In the genomic region with DNA sequence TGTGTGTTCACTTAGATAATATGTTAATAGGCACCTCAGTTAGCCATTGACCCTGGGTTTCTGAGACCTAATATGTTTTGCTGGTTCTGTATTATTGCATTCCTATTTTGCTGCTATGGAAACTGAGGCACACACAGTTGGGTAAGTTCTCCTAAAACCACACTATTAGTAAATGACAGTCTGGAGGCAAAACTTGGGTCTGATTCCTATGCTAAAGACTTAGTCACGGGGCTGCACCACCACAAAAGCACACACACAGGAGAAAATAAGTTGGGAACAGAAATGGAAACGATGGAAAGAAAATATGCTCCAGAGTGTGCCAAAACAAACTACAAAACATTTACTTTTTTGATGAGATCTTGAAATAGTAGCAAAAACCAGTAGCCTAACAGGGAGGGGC, we compare ENCODE assay signal across 23 mouse cellular contexts. TPM values are rescaled to one million over a fixed set of nuclear protein-coding genes. Genes with fewer than 3 reads are reported as not detected.
DNase-seq lines count a peak whose midpoint lies in the region; ATAC-seq and TF ChIP-seq lines count a peak whose summit lies in the region.
"Had no signal": no experiment of that assay in that cellular context is flagged by ENCODE, and none has a peak within 500 bp of the region (broad histone marks: within the 10 kb centered on the region; RNA-seq: fewer than 3 reads in every experiment).

No protein-coding gene starts in this region.

- ATAC-seq in embryonic facial prominence, embryonic 14.5 days (ENCODE audit: low read depth) = no peak
- no peak for ATAC-seq in kidney, postnatal 0 days (replicated peaks; ENCODE audit: low FRiP score, low read depth)
- ATAC-seq in kidney, embryonic 16.5 days (ENCODE audit: low FRiP score, low TSS enrichment) = no peak
- ATAC-seq: CD4-positive, CD25-positive, alpha-beta regulatory T cell, adult 4 months; forebrain, embryonic 13.5 days; forebrain, embryonic 15.5 days; forebrain, postnatal 0 days had no signal

- 60% methylated on average over 2 of the region's 2 CpGs for WGBS in embryonic facial prominence, embryonic 14.5 days
- WGBS in embryonic facial prominence, embryonic 10.5 days = 86% methylated on average over 2 of the region's 2 CpGs
- WGBS in kidney, postnatal 0 days = 69% methylated on average over 2 of the region's 2 CpGs
- 70% methylated on average over 2 of the region's 2 CpGs for WGBS in kidney, embryonic 16.5 days

- H3K36me3 ChIP-seq in embryonic facial prominence, embryonic 14.5 days (ENCODE audit: control insufficient read depth, insufficient read depth, low read length) = no peaks in the 10 kb centered on the region
- H3K36me3 ChIP-seq in embryonic facial prominence, embryonic 10.5 days (replicated peaks) = no peaks in the 10 kb centered on the region
- no peaks in the 10 kb centered on the region for H3K36me3 ChIP-seq in kidney, postnatal 0 days (ENCODE audit: insufficient read depth, low read length)
- no peaks in the 10 kb centered on the region for H3K36me3 ChIP-seq in kidney, embryonic 16.5 days (ENCODE audit: insufficient read depth, low read length)
- H3K36me3 ChIP-seq: embryonic facial prominence, embryonic 13.5 days; forebrain, embryonic 15.5 days; G1E had no signal

- H3K27ac ChIP-seq in embryonic facial prominence, embryonic 14.5 days (replicated peaks; ENCODE audit: low read depth, low read length) = no peak overlapping the region
- no peak overlapping the region for H3K27ac ChIP-seq in embryonic facial prominence, embryonic 10.5 days (replicated peaks)
- no peak overlapping the region for H3K27ac ChIP-seq in kidney, postnatal 0 days
- no peak overlapping the region for H3K27ac ChIP-seq in kidney, embryonic 16.5 days (ENCODE audit: low read length)
- H3K27ac ChIP-seq: embryonic facial prominence, embryonic 13.5 days; forebrain, embryonic 13.5 days; forebrain, embryonic 15.5 days had no signal

- no peak overlapping the region for H3K4me3 ChIP-seq in embryonic facial prominence, embryonic 14.5 days (ENCODE audit: low read depth, low read length)
- H3K4me3 ChIP-seq in embryonic facial prominence, embryonic 10.5 days = no peak overlapping the region
- no peak overlapping the region for H3K4me3 ChIP-seq in kidney, postnatal 0 days (replicated peaks; ENCODE audit: low read depth, low read length)
- no peak overlapping the region for H3K4me3 ChIP-seq in kidney, embryonic 16.5 days (ENCODE audit: low read length)
- H3K4me3 ChIP-seq: embryonic facial prominence, embryonic 13.5 days; erythroblast, embryonic 14.5 days; forebrain, embryonic 13.5 days; forebrain, embryonic 15.5 days had no signal

- no peak overlapping the region for H3K9ac ChIP-seq in embryonic facial prominence, embryonic 14.5 days (ENCODE audit: low read depth, low read length)
- H3K9ac ChIP-seq in kidney, postnatal 0 days (ENCODE audit: low read depth, low read length) = no peak overlapping the region
- no peak overlapping the region for H3K9ac ChIP-seq in kidney, embryonic 16.5 days (replicated peaks; ENCODE audit: low read length)
- H3K9ac ChIP-seq: embryonic facial prominence, embryonic 13.5 days; forebrain, embryonic 13.5 days; forebrain, embryonic 15.5 days; forebrain, postnatal 0 days had no signal

- peak; percentile 9 for DNase-seq in embryonic facial prominence, embryonic 14.5 days (ENCODE audit: low spot score)
- DNase-seq in embryonic facial prominence, embryonic 10.5 days (ENCODE audit: low spot score) = no peak
- DNase-seq in kidney, postnatal 0 days (ENCODE audit: low spot score) = peak; percentile 12
- peak; percentile 91 for DNase-seq in fibroblast of lung, adult 2 months (ENCODE audit: low read depth)
- DNase-seq in lung, postnatal 14 days = no peak
- DNase-seq: adrenal gland, adult 2 months; adrenal gland, postnatal 10 days; adrenal gland, postnatal 25 days; B cell, adult 2 months; cerebellum, adult 11 months; cerebellum, adult 18-20 months; cerebellum, adult 8-10 months; cerebellum, postnatal 10 days; cerebellum, postnatal 25 days; forebrain, postnatal 0 days had no signal

- no peak overlapping the region for H3K4me2 ChIP-seq in embryonic facial prominence, embryonic 14.5 days (ENCODE audit: low read depth, low read length)
- H3K4me2 ChIP-seq in kidney, postnatal 0 days (ENCODE audit: low read length) = no peak overlapping the region
- no peak overlapping the region for H3K4me2 ChIP-seq in kidney, embryonic 16.5 days (replicated peaks; ENCODE audit: low read depth, low read length)
- H3K4me2 ChIP-seq: embryonic facial prominence, embryonic 13.5 days; forebrain, embryonic 13.5 days; forebrain, embryonic 15.5 days had no signal

- no peaks in the 10 kb centered on the region for H3K4me1 ChIP-seq in embryonic facial prominence, embryonic 14.5 days (ENCODE audit: control insufficient read depth, insufficient read depth, low read length)
- H3K4me1 ChIP-seq in embryonic facial prominence, embryonic 10.5 days = no peaks in the 10 kb centered on the region
- H3K4me1 ChIP-seq in kidney, postnatal 0 days (replicated peaks; ENCODE audit: insufficient read depth, low read length) = no peaks in the 10 kb centered on the region
- H3K4me1 ChIP-seq in kidney, embryonic 16.5 days (ENCODE audit: insufficient read depth, low read length) = no peaks in the 10 kb centered on the region
- H3K4me1 ChIP-seq: embryonic facial prominence, embryonic 13.5 days; forebrain, embryonic 13.5 days; forebrain, embryonic 15.5 days had no signal

- H3K9me3 ChIP-seq in embryonic facial prominence, embryonic 14.5 days (ENCODE audit: control insufficient read depth, low read length) = no peaks in the 10 kb centered on the region
- no peaks in the 10 kb centered on the region for H3K9me3 ChIP-seq in embryonic facial prominence, embryonic 10.5 days
- H3K9me3 ChIP-seq in kidney, postnatal 0 days (replicated peaks; ENCODE audit: low read length) = no peaks in the 10 kb centered on the region
- no peaks in the 10 kb centered on the region for H3K9me3 ChIP-seq in kidney, embryonic 16.5 days (ENCODE audit: low read length)
- H3K9me3 ChIP-seq: embryonic facial prominence, embryonic 13.5 days; forebrain, embryonic 13.5 days; forebrain, embryonic 15.5 days had no signal

- TF ChIP-seq CTCF in kidney, postnatal 0 days (IDR thresholded peaks at IDR 0.05; ENCODE audit: low read depth) = no peak

- no peaks in the 10 kb centered on the region for H3K27me3 ChIP-seq in embryonic facial prominence, embryonic 14.5 days (replicated peaks; ENCODE audit: control insufficient read depth, insufficient read depth, low read length)
- H3K27me3 ChIP-seq in embryonic facial prominence, embryonic 10.5 days (replicated peaks; ENCODE audit: low read depth, poor library complexity, severe bottlenecking) = no peaks in the 10 kb centered on the region
- no peaks in the 10 kb centered on the region for H3K27me3 ChIP-seq in kidney, postnatal 0 days (ENCODE audit: insufficient read depth, low read length)
- H3K27me3 ChIP-seq in kidney, embryonic 16.5 days (ENCODE audit: insufficient read depth, low read length) = no peaks in the 10 kb centered on the region
- H3K27me3 ChIP-seq: CH12.LX; embryonic facial prominence, embryonic 13.5 days; forebrain, embryonic 13.5 days; forebrain, embryonic 15.5 days had no signal

RNA-seq across cellular contexts. Expression of gene Myo1d, which starts 45.1 kb away (rescaled TPM):
- 9.9 and 10.7 TPM in 2 replicates for polyA plus RNA-seq in embryonic facial prominence, embryonic 14.5 days (2014; fragmentation: Nextera tagmentation; extraction: Ambion mirVana)
- polyA plus RNA-seq in embryonic facial prominence, embryonic 10.5 days (2016; fragmentation: Nextera tagmentation; extraction: Ambion mirVana) = 3.2 and 4.0 TPM in 2 replicates
- polyA plus RNA-seq in kidney, postnatal 0 days (2015; fragmentation: Nextera tagmentation; extraction: Ambion mirVana) = 15.7 and 16.9 TPM in 2 replicates
- 15.8 and 19.1 TPM in 2 replicates for polyA plus RNA-seq in kidney, embryonic 16.5 days (2015; fragmentation: Nextera tagmentation; extraction: Ambion mirVana)
- polyA plus RNA-seq: G1E had no signal

Comparison
In these comparisons a context has a peak if more than half of its experiments do, and no peak if none do; other contexts are left out.
1. DNase-seq: peak in embryonic facial prominence, embryonic 14.5 days (single experiment), kidney, postnatal 0 days (single experiment) and fibroblast of lung, adult 2 months (single experiment); none in embryonic facial prominence, embryonic 10.5 days (single experiment) and lung, postnatal 14 days (single experiment).